Mouse (Mus musculus) left cerebral cortex, adult 6 months (tissue): ENCODE results near the gene Abca9. TPM values are rescaled to one million over a fixed set of nuclear protein-coding genes. Genes with fewer than 3 reads are reported as not detected.

Experiments
- long read RNA-seq, 2 experiments: library from polyadenylated mRNA; unstranded; transcript quantifications; one replicate each; pipeline ENCODE4 v2.0.0; 2019 to 2020
- polyA plus RNA-seq: library from polyadenylated mRNA; unstranded; fragments of <200 nt; fragmentation: Nextera tagmentation; gene quantifications from 2 replicates; pipeline ENCODE4 v1.2.3, GENCODE M21; 2021

The Abca9 gene
- polyA plus RNA-seq, result 1.4 and 1.6 TPM in 2 replicates
- long read RNA-seq, experiment 1, full-length matches to known transcripts, result 2 of 3 reads
- long read RNA-seq, experiment 1, partial matches to known transcripts, result 0 of 3 reads
- long read RNA-seq, experiment 1, other reads (novel, unspliced or antisense), result 1 of 3 reads
- long read RNA-seq, experiment 2, partial matches to known transcripts, result 2 of 3 reads
- long read RNA-seq, experiment 2, other reads (novel, unspliced or antisense), result 1 of 3 reads

DNA sequence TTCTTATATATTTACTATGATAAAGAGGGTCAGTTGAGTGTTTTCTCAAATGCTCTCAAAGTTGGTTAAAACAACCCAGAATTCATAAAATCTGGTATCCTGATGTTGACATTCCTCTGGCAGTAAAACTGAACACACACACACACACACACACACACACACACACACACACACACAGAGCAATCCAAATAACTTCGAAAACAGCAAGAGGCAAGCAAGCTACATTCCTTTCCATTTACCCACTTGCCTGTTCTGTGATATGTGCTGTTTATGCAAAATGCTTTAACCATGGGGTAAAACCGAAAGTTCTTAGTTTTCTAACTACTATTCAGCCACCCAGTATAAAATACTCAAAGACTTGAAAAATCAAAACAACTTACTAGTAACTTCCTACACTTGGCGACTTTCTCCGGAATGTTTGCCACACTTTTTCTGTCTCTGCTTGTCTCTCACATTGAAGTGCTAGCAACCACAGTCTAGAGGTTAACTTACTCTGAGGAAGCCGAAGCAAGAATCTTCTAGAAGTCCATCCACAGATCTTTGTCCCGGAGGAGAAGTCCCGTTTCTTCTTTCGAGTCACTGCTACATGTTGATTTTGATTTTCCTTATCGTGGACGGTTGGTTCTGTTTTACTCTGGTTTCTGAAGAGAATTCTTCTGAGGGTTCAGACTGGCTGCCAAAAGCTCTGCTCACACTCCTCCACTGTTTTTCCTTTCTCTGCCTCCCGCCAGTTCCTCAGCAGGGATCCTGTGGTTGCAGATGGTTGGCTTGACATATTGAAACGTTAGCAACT lies at the start of gene Abca9:
Gene Abca9, minus strand, starts transcription at position 738 of the 793 bp plus-strand sequence.

DNA sequence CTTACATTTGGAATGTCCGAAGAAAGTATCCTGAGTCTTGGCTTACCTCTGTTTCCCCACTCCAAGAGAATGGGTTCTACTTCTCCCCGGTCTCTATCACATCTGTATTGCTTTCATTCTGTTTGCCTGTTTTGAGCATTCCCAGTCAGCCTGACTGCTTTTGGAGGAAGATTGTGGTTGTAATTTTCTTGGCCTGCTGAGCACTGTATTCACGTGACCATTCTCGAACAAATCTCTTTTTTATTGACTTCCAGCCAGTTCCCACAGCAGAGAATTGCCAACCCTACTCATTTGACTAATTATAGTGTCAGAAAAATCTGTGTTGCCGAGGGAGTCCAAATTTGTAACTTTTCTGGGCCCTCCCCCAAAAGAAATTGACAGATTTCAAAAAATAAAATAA lies 72.1 kb downstream of the Abca9 start, which contains the start of gene Abca8a:
Gene Abca8a, minus strand, starts transcription at position 121 of the 400 bp plus-strand sequence.

Other genes with a start within 250 kb of the Abca9 start
- 1.4 and 1.9 TPM in 2 replicates for gene Abca8b, start 172.4 kb downstream of the Abca9 start, polyA plus RNA-seq
- 1.4 and 3.2 TPM in 2 replicates for gene Abca8a, start 72.2 kb downstream of the Abca9 start, polyA plus RNA-seq
- 0.24 and 0.67 TPM in 2 replicates for gene Abca6, start 83.6 kb upstream of the Abca9 start, polyA plus RNA-seq
- gene Abca5, start 169.5 kb upstream of the Abca9 start, polyA plus RNA-seq, result 15.3 and 16.7 TPM in 2 replicates
- gene Map2k6, start 230.9 kb upstream of the Abca9 start, polyA plus RNA-seq, result 7.4 and 7.7 TPM in 2 replicates